ENCODE assay signal across 25 mouse cellular contexts in genomic region chr5:31588016-31588415, GRCm38 (mm10). TPM values are rescaled to one million over a fixed set of nuclear protein-coding genes. Genes with fewer than 3 reads are reported as not detected.
A peak's percentile ranks its signal among the peaks of the same experiment; 100 is the strongest.
DNase-seq lines count a peak whose midpoint lies in the region; ATAC-seq lines count a peak whose summit lies in the region.
"Had no signal": no experiment of that assay in that cellular context is flagged by ENCODE, and none has a peak within 500 bp of the region (broad histone marks: within the 10 kb centered on the region; RNA-seq: fewer than 3 reads in every experiment).

No protein-coding gene starts in this region.

- no peaks in the 10 kb centered on the region; the same call in 1 of the 2 replicates for H3K9me3 ChIP-seq in hindbrain, embryonic 10.5 days
- H3K9me3 ChIP-seq in hindbrain, embryonic 16.5 days (ENCODE audit: control insufficient read depth, low read length), result no peaks in the 10 kb centered on the region
- H3K9me3 ChIP-seq in limb, embryonic 10.5 days (replicated peaks), result no peaks in the 10 kb centered on the region
- peaks cover 7% of the 10 kb centered on the region for H3K9me3 ChIP-seq in liver, embryonic 12.5 days (replicated peaks)
- H3K9me3 ChIP-seq: embryonic facial prominence, embryonic 13.5 days; forebrain, embryonic 12.5 days; forebrain, embryonic 15.5 days; hindbrain, embryonic 12.5 days; hindbrain, embryonic 15.5 days; intestine, embryonic 15.5 days had no signal

- H3K4me2 ChIP-seq in hindbrain, embryonic 16.5 days (ENCODE audit: low read length), result no peak overlapping the region
- H3K4me2 ChIP-seq in liver, embryonic 12.5 days, result no peak overlapping the region
- H3K4me2 ChIP-seq: embryonic facial prominence, embryonic 13.5 days; forebrain, embryonic 12.5 days; forebrain, embryonic 15.5 days; heart, embryonic 13.5 days; hindbrain, embryonic 12.5 days; hindbrain, embryonic 15.5 days; intestine, embryonic 15.5 days had no signal

- peaks cover 15% of the 10 kb centered on the region for H3K4me1 ChIP-seq in hindbrain, embryonic 10.5 days (replicated peaks)
- peaks cover 2% of the 10 kb centered on the region; the same call in 1 of the 2 replicates for H3K4me1 ChIP-seq in hindbrain, embryonic 16.5 days (ENCODE audit: control insufficient read depth, insufficient read depth, low read depth, low read length)
- H3K4me1 ChIP-seq in limb, embryonic 10.5 days, result peaks cover 33% of the 10 kb centered on the region
- no peaks in the 10 kb centered on the region for H3K4me1 ChIP-seq in liver, embryonic 12.5 days
- H3K4me1 ChIP-seq: embryonic facial prominence, embryonic 13.5 days; heart, embryonic 13.5 days; intestine, embryonic 15.5 days had no signal

- no peak overlapping the region for H3K4me3 ChIP-seq in hindbrain, embryonic 10.5 days
- no peak overlapping the region for H3K4me3 ChIP-seq in hindbrain, embryonic 16.5 days (ENCODE audit: low read length)
- H3K4me3 ChIP-seq in limb, embryonic 10.5 days, result no peak overlapping the region
- no peak overlapping the region for H3K4me3 ChIP-seq in liver, embryonic 12.5 days
- H3K4me3 ChIP-seq: embryonic facial prominence, embryonic 13.5 days; erythroblast, embryonic 14.5 days; forebrain, embryonic 12.5 days; forebrain, embryonic 15.5 days; heart, embryonic 13.5 days; hindbrain, embryonic 12.5 days; hindbrain, embryonic 15.5 days; intestine, embryonic 15.5 days had no signal

- no peak overlapping the region for H3K9ac ChIP-seq in hindbrain, embryonic 16.5 days (ENCODE audit: low read depth, low read length)
- H3K9ac ChIP-seq in liver, embryonic 12.5 days, result no peak overlapping the region
- H3K9ac ChIP-seq: embryonic facial prominence, embryonic 13.5 days; forebrain, embryonic 12.5 days; forebrain, embryonic 15.5 days; heart, embryonic 13.5 days; hindbrain, embryonic 12.5 days; hindbrain, embryonic 15.5 days; intestine, embryonic 15.5 days had no signal

- DNase-seq in hindbrain, embryonic 10.5 days (ENCODE audit: low spot score), result no peak
- DNase-seq in embryo, embryonic 10.5 days (ENCODE audit: low spot score), result peak; percentile 43
- DNase-seq in limb, embryonic 10.5 days (ENCODE audit: low spot score), result peak; percentile 42
- no peak for DNase-seq in retina, postnatal 1 day
- no peak for DNase-seq in right cerebral cortex, postnatal 10 days (ENCODE audit: low spot score in 2 of 2)
- DNase-seq: adrenal gland, adult 8-10 months; adrenal gland, postnatal 25 days; cerebellum, adult 18-20 months; cerebellum, adult 9-10 months; gastrocnemius, postnatal 25 days; heart, adult 18-20 months; heart, postnatal 14 days; heart, postnatal 4 days had no signal

- 59% methylated on average over 2 of the region's 2 CpGs for WGBS in hindbrain, embryonic 10.5 days
- 78% methylated on average over 2 of the region's 2 CpGs for WGBS in hindbrain, embryonic 16.5 days
- 20% methylated on average over 2 of the region's 2 CpGs for WGBS in limb, embryonic 10.5 days
- WGBS in liver, embryonic 12.5 days (ENCODE audit: insufficient replicate concordance), result 67% methylated on average over 2 of the region's 2 CpGs

- no peak for ATAC-seq in hindbrain, embryonic 16.5 days
- no peak for ATAC-seq in liver, embryonic 12.5 days
- ATAC-seq: forebrain, embryonic 15.5 days; intestine, embryonic 15.5 days had no signal

- H3K27me3 ChIP-seq in hindbrain, embryonic 10.5 days (ENCODE audit: insufficient read depth, poor library complexity, severe bottlenecking), result no peaks in the 10 kb centered on the region
- no peaks in the 10 kb centered on the region for H3K27me3 ChIP-seq in hindbrain, embryonic 16.5 days (replicated peaks; ENCODE audit: control insufficient read depth, insufficient read depth, low read length)
- no peaks in the 10 kb centered on the region for H3K27me3 ChIP-seq in limb, embryonic 10.5 days (ENCODE audit: low read depth, poor library complexity, severe bottlenecking)
- no peaks in the 10 kb centered on the region for H3K27me3 ChIP-seq in liver, embryonic 12.5 days (replicated peaks)
- H3K27me3 ChIP-seq: CH12.LX; embryonic facial prominence, embryonic 13.5 days; forebrain, embryonic 12.5 days; forebrain, embryonic 15.5 days; heart, embryonic 13.5 days; hindbrain, embryonic 12.5 days; hindbrain, embryonic 15.5 days; intestine, embryonic 15.5 days had no signal

- 0 out of 2 replicates have a peak overlapping the region, but pooled peaks have one; percentile 29 for H3K27ac ChIP-seq in hindbrain, embryonic 10.5 days
- H3K27ac ChIP-seq in hindbrain, embryonic 16.5 days (ENCODE audit: low read depth, low read length), result no peak overlapping the region
- peak overlapping the region; percentile 59; the same call in 1 of the 2 replicates for H3K27ac ChIP-seq in limb, embryonic 10.5 days
- no peak overlapping the region for H3K27ac ChIP-seq in liver, embryonic 12.5 days
- H3K27ac ChIP-seq: embryonic facial prominence, embryonic 13.5 days; forebrain, embryonic 12.5 days; forebrain, embryonic 15.5 days; heart, embryonic 13.5 days; hindbrain, embryonic 12.5 days; hindbrain, embryonic 15.5 days; intestine, embryonic 15.5 days had no signal

- no peaks in the 10 kb centered on the region for H3K36me3 ChIP-seq in hindbrain, embryonic 10.5 days
- H3K36me3 ChIP-seq in hindbrain, embryonic 16.5 days (ENCODE audit: control insufficient read depth, insufficient read depth, low read length), result no peaks in the 10 kb centered on the region
- no peaks in the 10 kb centered on the region for H3K36me3 ChIP-seq in limb, embryonic 10.5 days
- no peaks in the 10 kb centered on the region for H3K36me3 ChIP-seq in liver, embryonic 12.5 days
- H3K36me3 ChIP-seq: embryonic facial prominence, embryonic 13.5 days; forebrain, embryonic 12.5 days; forebrain, embryonic 15.5 days; G1E; heart, embryonic 13.5 days; hindbrain, embryonic 12.5 days; hindbrain, embryonic 15.5 days; intestine, embryonic 15.5 days had no signal

RNA-seq across cellular contexts. Expression of gene Mrpl33, which starts 8.7 kb away (rescaled TPM):
- 240 and 250 TPM in 2 replicates for polyA plus RNA-seq in hindbrain, embryonic 10.5 days (2016; fragmentation: Nextera tagmentation; extraction: Ambion mirVana)
- 197 and 215 TPM in 2 replicates for polyA plus RNA-seq in hindbrain, embryonic 16.5 days (2015; fragmentation: Nextera tagmentation; extraction: Ambion mirVana)
- 254 and 274 TPM in 2 replicates for polyA plus RNA-seq in limb, embryonic 10.5 days (2016; fragmentation: Nextera tagmentation; extraction: Ambion mirVana)
- polyA plus RNA-seq in liver, embryonic 12.5 days (2016; fragmentation: Nextera tagmentation; extraction: Ambion mirVana), result 232 and 236 TPM in 2 replicates

Comparison
In these comparisons a context has a peak if more than half of its experiments do, and no peak if none do; other contexts are left out.
1. H3K27ac ChIP-seq: peak in hindbrain, embryonic 10.5 days (single experiment) and limb, embryonic 10.5 days (single experiment); none in hindbrain, embryonic 16.5 days (single experiment) and liver, embryonic 12.5 days (single experiment).
2. DNase-seq: peak in embryo, embryonic 10.5 days (single experiment) and limb, embryonic 10.5 days (single experiment); none in hindbrain, embryonic 10.5 days (single experiment), retina, postnatal 1 day (single experiment) and right cerebral cortex, postnatal 10 days (0 of 2).